Mouse (Mus musculus) intestine, embryonic 14.5 days (tissue): ENCODE measurements at regions not wholly inside any gene's neighbourhood (a gene's known extent, or its start where the extent isn't known, plus 50 kb on each side); places are given as distances from the start of the nearest gene placed in this dataset.
"Not testable (repeated sequence)": the region's sequence is repeated elsewhere in the genome, so short reads cannot be mapped to it uniquely, and the experiment has no call there.

Experiments
- ATAC-seq: fragments of 200-750 bp; cut with Nextera tagmentation; replicated peaks from 2 replicates; pipeline ENCODE4 v1.8.0; 2017; ENCODE audit warnings: low read depth, moderate number of reproducible peaks, moderate TSS enrichment, moderate library complexity; ENCODE audit not compliant: low FRiP score, low TSS enrichment
- DNase-seq: peaks from one replicate; pipeline ENCODE4 v3.0.0-alpha.2; 2018; ENCODE audit warnings: low spot score
- H3K27ac ChIP-seq: fragments of 300-500 bp; sonication (generic); 2 replicates; pipeline ENCODE4 v1.5.1; 2014; ENCODE audit warnings: low read depth, mild to moderate bottlenecking, control low read depth
- H3K27me3 ChIP-seq: fragments of 300-500 bp; sonication (generic); replicated peaks from 2 replicates; pipeline ENCODE4 v1.6.1; 2014; ENCODE audit warnings: low read length, control low read depth; ENCODE audit not compliant: control insufficient read depth, insufficient read depth
- H3K36me3 ChIP-seq: fragments of 300-500 bp; sonication (generic); 2 replicates; pipeline ENCODE4 v1.6.1; 2014; ENCODE audit warnings: low read length, control low read depth; ENCODE audit not compliant: control insufficient read depth, insufficient read depth
- H3K4me1 ChIP-seq: fragments of 300-500 bp; sonication (generic); replicated peaks from 2 replicates; pipeline ENCODE4 v1.6.1; 2014; ENCODE audit warnings: low read length, control low read depth, mixed read lengths; ENCODE audit not compliant: control insufficient read depth, insufficient read depth
- H3K4me2 ChIP-seq: fragments of 300-500 bp; sonication (generic); 2 replicates; pipeline ENCODE4 v1.6.1; 2014; ENCODE audit warnings: low read length
- H3K4me3 ChIP-seq: fragments of 300-500 bp; sonication (generic); 2 replicates; pipeline ENCODE4 v1.5.1; 2014; ENCODE audit warnings: low read depth, low read length, control low read depth, mixed read lengths
- H3K9ac ChIP-seq: fragments of 300-500 bp; sonication (generic); 2 replicates; pipeline ENCODE4 v1.6.1; 2014; ENCODE audit warnings: mild to moderate bottlenecking, low read length
- H3K9me3 ChIP-seq: fragments of 300-500 bp; sonication (generic); 2 replicates; pipeline ENCODE4 v1.6.1; 2016; ENCODE audit warnings: low read length, control low read depth; ENCODE audit not compliant: control insufficient read depth
- WGBS: fragments of 180-500 bp; shearing (Covaris S2); extraction: QIAGEN DNeasy Blood & Tissue Kit; methylation state at CpG from one replicate; pipeline ENCODE4 v1.1.7; 2014; 5-methylcytosine and 5-hydroxymethylcytosine counted together

DNA sequence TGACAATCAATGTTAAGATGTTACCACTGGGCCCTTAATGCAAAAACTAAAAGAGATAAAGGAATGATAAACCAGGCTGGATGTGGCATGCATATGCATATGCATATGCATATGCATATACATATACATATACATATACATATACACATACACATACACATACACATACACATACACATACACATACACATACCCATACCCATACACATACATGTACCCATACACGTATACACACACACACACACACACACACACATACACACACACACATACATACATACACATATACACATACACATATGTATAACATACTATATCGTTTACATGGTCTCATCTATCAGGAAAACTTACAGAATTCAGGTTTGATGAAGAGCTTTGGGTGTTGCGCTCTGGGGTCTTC, 78.5 kb upstream of the Frem2 start:
- H3K9ac ChIP-seq, H3K9me3 ChIP-seq: not testable (repeated sequence)

DNA sequence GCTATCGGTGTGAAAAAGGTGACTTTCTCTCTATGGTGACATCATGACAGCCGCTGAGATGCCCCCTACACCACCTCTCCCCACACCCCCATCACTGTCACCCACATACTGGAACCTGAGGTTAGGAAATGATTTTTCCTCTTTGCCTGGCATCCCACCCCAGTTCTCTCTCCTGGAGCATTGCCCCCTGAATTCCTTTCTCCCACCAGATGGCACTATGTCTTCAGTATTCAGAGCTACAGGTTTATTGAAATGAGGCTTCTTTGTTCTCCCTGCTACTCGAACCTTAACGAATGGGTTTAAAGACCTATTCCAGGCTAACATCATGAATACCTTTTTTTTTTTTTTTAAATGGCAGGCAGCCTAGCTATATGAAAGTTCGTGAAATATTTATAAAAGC, 78.0 kb upstream of the Frem2 start:
- Histone ChIP-seq H3K4me1 (no peaks in the 10 kb centered on the region), H3K36me3 (no peaks in the 10 kb centered on the region), H3K4me3 (no peak overlapping the region), H3K4me2 (no peak overlapping the region), H3K27ac (no peak overlapping the region), H3K9ac (no peak overlapping the region), H3K27me3 (no peaks in the 10 kb centered on the region), H3K9me3 (no peaks in the 10 kb centered on the region)
- DNase-seq (no peak), ATAC-seq (no peak)
- 34% methylated on average over 5 of the region's 5 CpGs for WGBS

More for the DNA sequence above, 78.5 kb upstream of the Frem2 start:
- H3K4me2 ChIP-seq, H3K4me3 ChIP-seq, H3K4me1 ChIP-seq, DNase-seq, ATAC-seq, H3K27me3 ChIP-seq, H3K36me3 ChIP-seq, H3K27ac ChIP-seq: not testable (repeated sequence)
- WGBS = 89% methylated on average over 3 of the region's 3 CpGs

DNA sequence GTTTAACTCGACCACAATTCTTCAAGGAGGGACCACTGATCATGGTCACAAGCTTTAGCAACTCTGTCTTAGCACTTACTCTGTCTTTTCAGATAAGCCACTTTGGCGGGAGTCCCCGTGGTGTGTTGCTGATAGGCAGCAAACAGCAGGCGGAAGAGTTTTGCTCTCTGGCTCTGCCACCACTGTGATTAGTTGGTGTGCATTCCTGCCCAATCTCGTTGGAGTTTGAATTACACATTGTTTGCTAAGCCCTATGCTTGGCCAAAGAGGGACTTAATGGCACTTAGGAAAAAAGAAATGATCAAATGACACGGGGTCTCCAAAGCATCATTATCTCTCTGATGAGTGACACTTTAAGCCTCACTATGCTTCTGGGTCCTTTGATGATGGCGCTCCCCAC, 73.3 kb upstream of the Frem2 start:
- no peaks in the 10 kb centered on the region for H3K27me3 ChIP-seq
- H3K9ac ChIP-seq = no peak overlapping the region
- no peak overlapping the region for H3K4me3 ChIP-seq
- ATAC-seq = no peak
- no peaks in the 10 kb centered on the region for H3K36me3 ChIP-seq
- no peaks in the 10 kb centered on the region for H3K9me3 ChIP-seq
- 34% methylated on average over 7 of the region's 7 CpGs for WGBS
- DNase-seq = no peak
- H3K4me1 ChIP-seq = no peaks in the 10 kb centered on the region
- H3K4me2 ChIP-seq = peak overlapping the region; percentile 11; the same call in 1 of the 2 replicates
- no peak overlapping the region for H3K27ac ChIP-seq

DNA sequence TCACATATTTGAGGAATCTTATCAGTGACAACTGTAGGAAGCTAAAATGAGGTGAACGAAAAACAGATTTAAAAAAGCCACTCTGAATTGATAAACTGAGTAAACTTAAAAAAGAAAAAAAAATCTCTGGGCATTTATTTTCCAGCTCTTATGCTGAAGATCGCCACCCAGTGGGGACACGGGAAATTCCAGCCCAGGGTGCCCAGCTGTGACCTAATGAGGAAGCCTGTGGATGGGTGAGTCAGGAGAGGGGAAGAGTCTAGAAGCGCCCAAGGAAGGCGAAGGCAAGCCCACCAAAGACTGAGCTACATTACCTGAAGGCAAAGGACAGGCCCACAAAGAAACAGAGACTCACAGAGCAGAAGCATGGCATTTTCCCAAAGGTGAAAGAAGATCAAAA, 72.7 kb upstream of the Frem2 start:
- no peaks in the 10 kb centered on the region for H3K27me3 ChIP-seq
- no peaks in the 10 kb centered on the region for H3K4me1 ChIP-seq
- no peak overlapping the region for H3K27ac ChIP-seq
- WGBS = 30% methylated on average over 5 of the region's 5 CpGs
- no peak overlapping the region for H3K4me3 ChIP-seq
- peak overlapping the region; percentile 11; the same call in 1 of the 2 replicates for H3K4me2 ChIP-seq
- H3K9ac ChIP-seq = no peak overlapping the region
- H3K9me3 ChIP-seq = no peaks in the 10 kb centered on the region
- ATAC-seq (no peak), DNase-seq (peak; percentile 81)
- H3K36me3 ChIP-seq = no peaks in the 10 kb centered on the region

DNA sequence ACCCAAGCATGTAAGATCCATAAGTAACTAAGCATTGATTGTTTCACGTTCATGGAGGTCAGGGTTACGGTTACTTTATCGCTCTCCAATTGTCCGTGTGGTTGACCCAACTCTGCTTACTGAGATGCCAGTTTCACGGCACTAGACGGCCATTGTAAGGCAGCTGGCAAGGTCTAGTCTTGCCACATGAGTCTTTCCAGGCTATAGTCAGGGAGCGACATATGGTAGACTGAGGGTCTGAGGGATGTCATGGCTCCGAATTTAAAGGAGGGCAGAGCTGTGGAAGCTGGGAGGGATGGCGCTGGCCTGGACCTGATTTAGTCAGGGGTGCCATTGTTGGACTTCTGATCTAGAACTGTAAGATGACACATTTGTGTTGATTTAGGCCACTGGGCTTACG, 72.0 kb upstream of the Frem2 start:
- no peaks in the 10 kb centered on the region for H3K36me3 ChIP-seq
- no peaks in the 10 kb centered on the region for H3K27me3 ChIP-seq
- no peak overlapping the region for H3K4me2 ChIP-seq
- H3K4me1 ChIP-seq = no peaks in the 10 kb centered on the region
- no peak for DNase-seq
- ATAC-seq = no peak
- H3K9me3 ChIP-seq = no peaks in the 10 kb centered on the region
- H3K27ac ChIP-seq = no peak overlapping the region
- 96% methylated on average over 10 of the region's 10 CpGs for WGBS
- H3K9ac ChIP-seq = no peak overlapping the region
- no peak overlapping the region for H3K4me3 ChIP-seq

DNA sequence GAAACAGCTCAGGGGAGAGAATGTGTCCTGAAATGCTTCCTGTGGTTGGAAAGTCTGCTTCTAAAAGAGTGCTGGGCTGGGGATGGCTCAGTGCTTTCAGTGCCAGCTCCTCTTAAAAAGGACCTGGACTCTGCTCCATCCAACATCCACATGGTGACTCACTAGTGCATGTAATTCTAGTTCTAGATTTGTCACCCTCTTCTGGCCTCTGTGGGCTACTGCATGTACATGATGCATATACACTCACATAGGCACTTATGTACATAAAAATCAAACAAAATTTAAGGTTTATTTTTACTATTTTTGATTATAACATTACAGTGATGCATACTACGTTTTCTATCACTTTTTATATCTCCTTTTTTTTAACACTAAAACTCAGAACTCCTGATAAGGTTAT, 70.6 kb upstream of the Frem2 start:
- 90% methylated on average over 1 of the region's 1 CpGs for WGBS
- H3K4me1 ChIP-seq = no peaks in the 10 kb centered on the region
- H3K9me3 ChIP-seq = no peaks in the 10 kb centered on the region
- H3K27ac ChIP-seq = no peak overlapping the region
- H3K4me2 ChIP-seq = no peak overlapping the region
- ATAC-seq (no peak), DNase-seq (no peak)
- no peak overlapping the region for H3K9ac ChIP-seq
- H3K4me3 ChIP-seq = no peak overlapping the region
- no peaks in the 10 kb centered on the region for H3K36me3 ChIP-seq
- H3K27me3 ChIP-seq = no peaks in the 10 kb centered on the region

DNA sequence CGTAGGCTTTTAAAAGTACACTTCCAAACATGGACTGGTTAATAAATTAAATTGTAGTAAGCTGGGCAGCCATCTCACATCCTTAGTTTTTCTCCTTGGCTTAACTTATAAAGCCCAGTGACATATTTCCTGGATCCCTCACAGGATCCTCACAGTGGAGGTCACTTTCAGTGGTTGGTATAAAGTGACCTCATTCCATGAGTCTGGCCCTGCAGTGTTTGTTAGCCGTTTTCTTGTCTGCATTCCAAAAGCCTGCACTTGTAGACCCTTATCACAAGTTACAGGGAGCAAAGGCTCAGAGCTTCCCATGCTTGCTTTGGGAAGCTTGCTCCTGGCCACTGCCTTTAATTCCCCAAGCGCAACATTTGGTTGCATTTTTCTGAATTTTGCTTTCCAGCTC, 49.9 kb upstream of the Frem2 start:
- Histone ChIP-seq H3K27ac (no peak overlapping the region), H3K9ac (no peak overlapping the region), H3K4me3 (no peak overlapping the region), H3K36me3 (no peaks in the 10 kb centered on the region), H3K4me2 (no peak overlapping the region), H3K9me3 (no peaks in the 10 kb centered on the region), H3K4me1 (no peaks in the 10 kb centered on the region; the same call in 1 of the 2 replicates), H3K27me3 (no peaks in the 10 kb centered on the region)
- ATAC-seq (no peak), DNase-seq (no peak)
- 59% methylated on average over 3 of the region's 3 CpGs for WGBS
